Mouse (Mus musculus): ENCODE measurements around the gene Fam71f1.
"Not testable (repeated sequence)": the region's sequence is repeated elsewhere in the genome, so short reads cannot be mapped to it uniquely, and the experiment has no call there.

The Fam71f1 gene

GRCm38 (mm10) chr6:29326961-29327360 lies 8.0 kb downstream of the Fam71f1 start:
- no peak for DNase-seq (ENCODE audit: low spot score in 2 of 2)

- DNase-seq (ENCODE audit: low spot score in 2 of 2), result no peak
These were observed 10.6 kb downstream of the Fam71f1 start for GRCm38 (mm10) chr6:29329514-29329913.

- DNase-seq (ENCODE audit: low spot score in 2 of 2), result not testable (repeated sequence)
These were observed 27.6 kb downstream of the Fam71f1 start for GRCm38 (mm10) chr6:29346512-29346911.

- no peak for DNase-seq (ENCODE audit: low spot score in 2 of 2)
These were observed 28.2 kb downstream of the Fam71f1 start for GRCm38 (mm10) chr6:29347189-29347588.

- DNase-seq (ENCODE audit: low spot score in 2 of 2), result peak; percentile 98
These were observed 28.9 kb downstream of the Fam71f1 start, which contains the start of gene Calu for GRCm38 (mm10) chr6:29347665-29348370. Calu (plus strand) TSS chr6:29348069.

- DNase-seq (ENCODE audit: low spot score in 2 of 2), result no peak
These were observed 29.4 kb downstream of the Fam71f1 start for GRCm38 (mm10) chr6:29348371-29348724.

- no peak for DNase-seq (ENCODE audit: low spot score in 2 of 2)
These were observed 32.7 kb downstream of the Fam71f1 start for GRCm38 (mm10) chr6:29351613-29352012.

GRCm38 (mm10) chr6:29352816-29353215 lies 33.9 kb downstream of the Fam71f1 start:
- no peak for DNase-seq (ENCODE audit: low spot score in 2 of 2)

GRCm38 (mm10) chr6:29359386-29359785 lies 40.4 kb downstream of the Fam71f1 start:
- DNase-seq (ENCODE audit: low spot score in 2 of 2), result no peak

GRCm38 (mm10) chr6:29360211-29360610 lies 41.3 kb downstream of the Fam71f1 start:
- no peak for DNase-seq (ENCODE audit: low spot score in 2 of 2)

GRCm38 (mm10) chr6:29362246-29363128 lies 43.5 kb downstream of the Fam71f1 start:
- DNase-seq (ENCODE audit: low spot score in 2 of 2), result no peak

- no peak for DNase-seq (ENCODE audit: low spot score in 2 of 2)
These were observed 44.2 kb downstream of the Fam71f1 start for GRCm38 (mm10) chr6:29363129-29363515.

GRCm38 (mm10) chr6:29365277-29365676 lies 46.3 kb downstream of the Fam71f1 start:
- DNase-seq (ENCODE audit: low spot score in 2 of 2), result no peak

GRCm38 (mm10) chr6:29377386-29377785 lies 58.4 kb downstream of the Fam71f1 start:
- no peak for DNase-seq (ENCODE audit: low spot score in 2 of 2)

- no peak for DNase-seq (ENCODE audit: low spot score in 2 of 2)
These were observed 59.7 kb downstream of the Fam71f1 start for GRCm38 (mm10) chr6:29378678-29379077.

GRCm38 (mm10) chr6:29379954-29380353 lies 61.0 kb downstream of the Fam71f1 start:
- no peak for DNase-seq (ENCODE audit: low spot score in 2 of 2)

- no peak for DNase-seq (ENCODE audit: low spot score in 2 of 2)
These were observed 63.5 kb downstream of the Fam71f1 start for GRCm38 (mm10) chr6:29382442-29382841.

Data from natural killer cell, adult 2 months (primary cell).